Mouse (Mus musculus) thymus, adult 2 months (tissue): ENCODE data around the gene Lypd6b.

Experiments
- CTCF ChIP-seq: fragments of 200-500 bp; IDR thresholded peaks from 2 replicates; pipeline ENCODE4 v1.5.1; 2012; ENCODE audit warnings: mild to moderate bottlenecking, control low read depth, low read length, moderate library complexity, borderline replicate concordance; ENCODE audit not compliant: control insufficient read depth, poor library complexity, insufficient read depth; ENCODE audit errors: extremely low read depth
- POLR2A ChIP-seq: fragments of 200-500 bp; IDR thresholded peaks from 2 replicates; pipeline ENCODE4 v1.6.1; 2012; ENCODE audit warnings: mild to moderate bottlenecking, low read length, control low read depth, moderate library complexity; ENCODE audit not compliant: control insufficient read depth, poor library complexity, insufficient read depth; ENCODE audit errors: extremely low read depth

DNA sequence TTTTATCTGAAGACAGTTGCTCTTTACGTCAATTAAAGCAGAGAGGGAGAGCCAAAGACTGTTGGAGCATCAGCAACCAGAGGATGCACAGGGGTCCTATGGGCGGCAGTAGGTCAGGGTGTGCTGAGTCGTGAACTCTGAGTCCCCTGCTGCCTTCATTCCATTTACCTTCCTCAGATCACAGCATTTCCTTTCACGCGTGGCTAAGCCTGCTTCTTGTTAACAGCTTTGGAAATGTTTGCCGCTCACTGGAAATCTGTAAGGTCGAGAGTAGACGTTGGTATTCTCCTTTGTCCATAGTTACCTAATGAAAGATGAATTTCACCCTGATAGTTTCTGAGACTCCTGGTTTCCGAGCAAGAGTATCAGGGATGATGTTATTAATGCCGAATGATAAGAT lies 191.1 kb downstream of the Lypd6b start:
- no peak for TF ChIP-seq CTCF
- TF ChIP-seq POLR2A, result no peak
